Mouse (Mus musculus) intestine, postnatal 0 days (tissue): Measurements from ENCODE around the gene Zfp933. TPM values are rescaled to one million over a fixed set of nuclear protein-coding genes. Genes with fewer than 3 reads are reported as not detected.
"Not testable (repeated sequence)": the region's sequence is repeated elsewhere in the genome, so short reads cannot be mapped to it uniquely, and the experiment has no call there.

Source experiments
- ATAC-seq: fragments of 200-750 bp; cut with Nextera tagmentation; 2 replicates; pipeline ENCODE4 v1.8.0; 2017; ENCODE audit warnings: mild to moderate bottlenecking, moderate TSS enrichment, moderate library complexity
- H3K27ac ChIP-seq: fragments of 300-500 bp; sonication (generic); 2 replicates; pipeline ENCODE4 v1.5.1; 2014; ENCODE audit warnings: mild to moderate bottlenecking, low read depth, low read length, moderate library complexity
- H3K27me3 ChIP-seq: fragments of 300-500 bp; sonication (generic); replicated peaks from 2 replicates; pipeline ENCODE4 v1.6.1; 2014; ENCODE audit warnings: low read length, mixed read lengths; ENCODE audit not compliant: control insufficient read depth, insufficient read depth
- H3K36me3 ChIP-seq: fragments of 300-500 bp; sonication (generic); 2 replicates; pipeline ENCODE4 v1.6.1; 2014; ENCODE audit warnings: mild to moderate bottlenecking, moderate library complexity; ENCODE audit not compliant: control insufficient read depth, insufficient read depth
- H3K4me1 ChIP-seq: fragments of 300-500 bp; sonication (generic); replicated peaks from 2 replicates; pipeline ENCODE4 v1.6.1; 2014; ENCODE audit warnings: antibody characterized with exemption, low read length, mixed read lengths; ENCODE audit not compliant: control insufficient read depth, insufficient read depth
- H3K4me2 ChIP-seq: fragments of 300-500 bp; sonication (generic); replicated peaks from 2 replicates; pipeline ENCODE4 v1.6.1; 2014; ENCODE audit warnings: low read depth, mild to moderate bottlenecking, moderate library complexity
- H3K4me3 ChIP-seq: fragments of 300-500 bp; sonication (generic); 2 replicates; pipeline ENCODE4 v1.5.1; 2014; ENCODE audit warnings: low read depth, low read length
- H3K9ac ChIP-seq: fragments of 300-500 bp; sonication (generic); 2 replicates; pipeline ENCODE4 v1.6.1; 2014; ENCODE audit warnings: mild to moderate bottlenecking, low read depth, low read length
- H3K9me3 ChIP-seq: fragments of 300-500 bp; sonication (generic); 2 replicates; pipeline ENCODE4 v1.6.1; 2016; ENCODE audit warnings: mixed run types; ENCODE audit not compliant: control insufficient read depth
- CTCF ChIP-seq: sonication (generic); IDR thresholded peaks from 2 replicates; pipeline ENCODE4 v1.5.1; 2016; ENCODE audit warnings: low read depth, mild to moderate bottlenecking, control low read depth, antibody characterized with exemption, moderate library complexity
- WGBS: fragments of 180-500 bp; shearing (Covaris S2); extraction: QIAGEN DNeasy Blood & Tissue Kit; methylation state at CpG from one replicate; pipeline ENCODE4 v1.1.7; 2014; 5-methylcytosine and 5-hydroxymethylcytosine counted together
- polyA plus RNA-seq: library from polyadenylated mRNA; unstranded; fragments of >200 nt; fragmentation: Nextera tagmentation; extraction: Ambion mirVana; gene quantifications from 2 replicates; pipeline ENCODE4 v1.2.1, GENCODE M21; 2015

The Zfp933 gene
- polyA plus RNA-seq, 1 experiment from 2014 or later = 3.4 TPM

GRCm38 (mm10) chr4:147878537-147878936, 30.4 kb upstream of the Zfp933 start:
- no peak for TF ChIP-seq CTCF
- ATAC-seq = no peak
- H3K36me3 ChIP-seq = peaks cover 97% of the 10 kb centered on the region

DNA sequence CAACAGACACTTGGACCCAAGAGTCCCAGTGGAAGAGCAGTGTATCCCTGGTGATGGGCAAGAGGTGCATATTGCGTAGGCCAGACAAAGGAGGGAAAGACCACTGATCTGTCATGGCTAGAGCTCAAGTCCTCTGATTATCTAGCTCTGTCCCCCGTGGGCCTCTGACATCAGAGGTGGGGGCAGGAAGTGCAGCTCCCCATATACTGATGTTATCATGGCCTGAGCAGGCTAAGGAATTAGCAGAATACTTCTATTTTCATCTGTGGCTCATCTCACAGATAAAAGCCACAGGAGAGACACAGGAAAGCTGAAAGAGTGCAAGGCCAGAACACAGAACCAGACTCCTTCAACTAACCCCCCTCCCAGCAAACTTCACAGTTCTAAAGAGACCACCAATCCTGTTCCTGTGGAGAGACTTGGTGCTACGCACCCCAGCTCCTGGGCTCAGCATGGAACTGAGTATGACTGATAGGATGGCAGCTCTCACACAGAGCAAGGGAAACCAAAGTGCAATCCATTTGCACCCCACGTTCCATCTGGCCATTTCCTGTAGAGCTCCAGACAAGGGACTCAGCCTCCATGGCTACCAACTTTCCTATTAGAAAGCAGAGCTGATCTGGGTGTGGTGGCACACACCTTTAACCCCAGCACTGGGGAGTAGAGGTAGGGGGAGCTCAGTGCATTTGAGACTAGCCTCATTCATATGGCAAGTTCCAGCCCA, 27.8 kb upstream of the Zfp933 start:
- ATAC-seq = no peak
- Histone ChIP-seq H3K27ac (no peak overlapping the region), H3K36me3 (peaks cover 84% of the 10 kb centered on the region), H3K9ac (no peak overlapping the region), H3K4me1 (no peaks in the 10 kb centered on the region), H3K4me3 (no peak overlapping the region), H3K4me2 (no peak overlapping the region), H3K27me3 (no peaks in the 10 kb centered on the region), H3K9me3 (no peaks in the 10 kb centered on the region)
- 83% methylated on average over 4 of the region's 4 CpGs for WGBS
- TF ChIP-seq CTCF = no peak

More at GRCm38 (mm10) chr4:147878537-147878936, 30.4 kb upstream of the Zfp933 start:
- Histone ChIP-seq H3K4me2 (no peak overlapping the region), H3K27me3 (no peaks in the 10 kb centered on the region), H3K9me3 (no peaks in the 10 kb centered on the region), H3K9ac (no peak overlapping the region), H3K4me3 (no peak overlapping the region), H3K4me1 (no peaks in the 10 kb centered on the region), H3K27ac (no peak overlapping the region)
- 94% methylated on average over 9 of the region's 9 CpGs for WGBS

- 10% methylated on average over 5 of the region's 5 CpGs for WGBS
- TF ChIP-seq CTCF = no peak
- ATAC-seq = no peak
- H3K4me2 ChIP-seq = peak overlapping the region; percentile 88
- 0 out of 2 replicates have a peak overlapping the region, but pooled peaks have one; percentile 47 for H3K27ac ChIP-seq
- peaks cover 3% of the 10 kb centered on the region; the same call in 1 of the 2 replicates for H3K4me1 ChIP-seq
- no peaks in the 10 kb centered on the region for H3K9me3 ChIP-seq
- peak overlapping the region; percentile 77 for H3K4me3 ChIP-seq
- peaks cover 30% of the 10 kb centered on the region for H3K36me3 ChIP-seq
- H3K27me3 ChIP-seq = no peaks in the 10 kb centered on the region
- peak overlapping the region; percentile 53 for H3K9ac ChIP-seq
These were observed 21.1 kb upstream of the Zfp933 start for GRCm38 (mm10) chr4:147869238-147869637.

DNA sequence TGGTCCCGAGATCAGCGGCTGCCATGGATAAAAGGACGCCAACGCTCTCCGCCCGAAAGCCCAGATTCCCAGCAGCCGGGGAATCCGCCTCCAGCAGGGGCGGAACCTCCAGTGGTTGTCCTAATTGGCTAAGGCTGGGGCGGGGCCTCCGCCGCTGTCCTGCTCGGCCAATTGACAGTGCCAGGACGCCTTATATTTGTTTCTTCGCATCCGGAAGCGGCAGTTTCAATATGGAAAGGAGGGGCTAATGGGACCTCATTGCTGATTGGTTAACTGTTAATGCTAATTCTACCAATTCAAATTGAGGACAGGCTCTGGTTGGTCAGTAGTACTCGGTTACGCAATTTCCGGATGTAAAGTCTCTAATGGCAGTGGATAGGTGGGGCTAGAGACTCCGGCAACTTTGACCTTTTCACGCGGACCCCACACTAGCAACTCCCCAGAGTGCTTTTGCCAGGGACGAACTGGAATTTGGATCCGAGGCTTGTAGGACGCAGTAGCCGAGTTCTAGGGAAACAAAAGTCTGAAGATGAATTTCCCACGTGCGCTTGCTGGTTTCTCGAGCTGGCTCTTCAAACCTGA, 20.4 kb upstream of the Zfp933 start, which contains the start of the genes Miip and Fv1:
Gene Miip (minus strand): TSS at position 367 of the 582 bp plus-strand sequence.
Gene Fv1 (plus strand): TSS at position 530 of the 582 bp plus-strand sequence.
- no peaks in the 10 kb centered on the region for H3K9me3 ChIP-seq
- H3K27me3 ChIP-seq = no peaks in the 10 kb centered on the region
- peak; percentile 99 for ATAC-seq
- peak within 1 kb of the TSS; percentile 65; the same call in 1 of the 2 replicates for H3K27ac ChIP-seq
- H3K4me1 ChIP-seq = peaks cover 3% of the 10 kb centered on the region; the same call in 1 of the 2 replicates
- WGBS = under 1% methylated on average over 30 of the region's 30 CpGs
- H3K4me2 ChIP-seq = peak within 1 kb of the TSS; percentile 88
- peak; percentile 35 for TF ChIP-seq CTCF
- peak within 1 kb of the TSS; percentile 77 for H3K4me3 ChIP-seq
- peaks cover 27% of the 10 kb centered on the region; the same call in 1 of the 2 replicates for H3K36me3 ChIP-seq
- H3K9ac ChIP-seq = peak within 1 kb of the TSS; percentile 57

- H3K27me3 ChIP-seq = no peaks in the 10 kb centered on the region
- WGBS = 4% methylated on average over 22 of the region's 22 CpGs
- peak; percentile 37; the same call in 1 of the 2 replicates for TF ChIP-seq CTCF
- peak; percentile 7 for ATAC-seq
- peaks cover 25% of the 10 kb centered on the region; the same call in 1 of the 2 replicates for H3K36me3 ChIP-seq
- peak overlapping the region; percentile 57 for H3K9ac ChIP-seq
- peak overlapping the region; percentile 88 for H3K4me2 ChIP-seq
- peak overlapping the region; percentile 77 for H3K4me3 ChIP-seq
- H3K4me1 ChIP-seq = peaks cover 3% of the 10 kb centered on the region; the same call in 1 of the 2 replicates
- peak overlapping the region; percentile 65; the same call in 1 of the 2 replicates for H3K27ac ChIP-seq
- no peaks in the 10 kb centered on the region for H3K9me3 ChIP-seq
These were observed 19.6 kb upstream of the Zfp933 start for GRCm38 (mm10) chr4:147867563-147868449.

DNA sequence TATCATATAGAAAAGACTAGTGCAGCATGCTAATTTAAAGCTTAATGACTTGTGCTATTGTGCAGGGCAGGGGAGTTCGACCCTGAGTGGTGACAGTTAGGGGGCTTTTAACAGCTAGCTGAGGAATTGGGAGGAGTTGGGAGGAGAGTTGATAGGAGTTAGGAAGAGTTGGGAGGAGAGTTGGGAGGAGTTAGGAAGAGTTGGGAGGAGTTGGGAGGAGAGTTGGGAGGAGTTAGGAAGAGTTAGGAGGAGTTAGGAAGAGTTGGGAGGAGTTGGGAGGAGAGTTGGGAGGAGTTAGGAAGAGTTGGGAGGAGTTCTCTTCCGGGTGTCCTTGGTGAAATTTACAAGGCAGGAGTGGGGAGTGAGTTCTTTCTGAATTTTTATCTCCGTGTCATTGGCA, 18.6 kb upstream of the Zfp933 start:
- H3K27ac ChIP-seq, H3K27me3 ChIP-seq, ATAC-seq, H3K4me1 ChIP-seq, H3K9ac ChIP-seq, H3K4me3 ChIP-seq, H3K9me3 ChIP-seq, H3K4me2 ChIP-seq: not testable (repeated sequence)
- H3K36me3 ChIP-seq = peaks cover 29% of the 10 kb centered on the region
- 33% methylated on average over 3 of the region's 3 CpGs for WGBS
